Mouse (Mus musculus) ES-CJ7 (cell line): ENCODE results near the gene Slc25a20.

ENCODE experiments used
- DNase-seq: peaks from one replicate; pipeline ENCODE4 v3.0.0; 2011; ENCODE audit warnings: low read depth, low spot score

Gene Slc25a20

DNA sequence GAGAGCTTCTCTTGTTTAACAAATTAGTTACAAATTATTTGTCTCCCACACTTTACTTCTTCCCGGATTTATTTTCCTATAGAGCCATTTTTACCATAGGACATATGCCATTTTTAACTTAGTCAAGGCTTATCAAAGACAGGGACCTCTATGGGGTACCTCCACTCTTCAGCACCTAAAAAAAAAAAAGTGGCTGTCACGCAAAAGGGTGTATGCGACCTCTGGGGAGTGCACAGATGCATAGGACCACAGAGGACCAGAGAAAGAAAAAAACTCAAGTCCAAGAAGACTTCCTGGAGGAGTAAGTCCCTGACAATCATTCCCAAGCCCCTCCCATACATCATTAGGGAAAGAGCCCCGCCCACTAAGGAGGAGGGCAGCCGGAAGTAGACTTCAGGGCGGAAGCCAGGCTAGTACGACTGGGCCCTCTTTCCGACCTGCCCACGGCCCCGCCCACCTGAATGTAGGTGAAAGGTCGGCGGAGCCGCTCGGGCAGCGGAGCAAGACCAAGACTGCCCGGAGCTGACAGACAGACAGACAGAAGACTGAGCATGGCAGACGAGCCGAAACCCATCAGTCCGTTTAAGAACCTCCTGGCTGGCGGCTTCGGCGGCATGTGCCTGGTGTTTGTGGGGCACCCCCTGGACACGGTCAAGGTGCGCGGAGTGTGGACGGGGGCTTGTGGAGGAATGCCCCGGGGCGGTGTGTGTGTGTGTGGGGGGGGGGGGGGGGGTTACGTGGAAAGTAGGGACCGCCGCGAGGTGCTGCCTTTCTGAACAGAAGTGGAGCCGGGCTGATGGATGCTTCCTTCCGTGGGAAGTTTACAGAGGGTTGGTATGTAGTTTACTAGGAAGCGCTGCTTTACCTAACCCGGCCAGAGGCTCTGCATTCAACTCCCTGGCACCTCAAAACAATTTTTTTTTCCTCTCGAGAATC is at the start of gene Slc25a20:
Gene Slc25a20 (plus strand): TSS at position 412 of the 936 bp plus-strand sequence.
- DNase-seq, result peak; percentile 95

DNA sequence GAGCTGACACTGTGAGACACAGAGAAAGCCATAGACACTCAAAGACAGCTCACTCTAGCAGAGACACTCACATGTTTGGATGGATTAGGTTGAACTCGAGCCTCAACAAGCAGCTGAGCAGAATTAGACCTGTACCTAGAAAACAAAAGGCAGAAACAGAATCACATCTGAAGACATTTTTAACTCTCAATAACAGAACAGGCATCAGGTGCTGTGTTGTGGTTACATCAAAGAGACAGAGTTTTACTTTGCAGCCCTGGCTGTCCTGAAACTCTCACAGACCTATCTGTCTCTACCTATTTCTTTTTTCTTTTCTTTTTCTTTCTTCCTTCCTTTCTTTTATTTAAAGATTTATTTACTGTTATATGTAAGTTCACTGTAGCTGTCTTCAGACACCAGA is 44.6 kb upstream of the Slc25a20 start:
- no peak for DNase-seq

DNA sequence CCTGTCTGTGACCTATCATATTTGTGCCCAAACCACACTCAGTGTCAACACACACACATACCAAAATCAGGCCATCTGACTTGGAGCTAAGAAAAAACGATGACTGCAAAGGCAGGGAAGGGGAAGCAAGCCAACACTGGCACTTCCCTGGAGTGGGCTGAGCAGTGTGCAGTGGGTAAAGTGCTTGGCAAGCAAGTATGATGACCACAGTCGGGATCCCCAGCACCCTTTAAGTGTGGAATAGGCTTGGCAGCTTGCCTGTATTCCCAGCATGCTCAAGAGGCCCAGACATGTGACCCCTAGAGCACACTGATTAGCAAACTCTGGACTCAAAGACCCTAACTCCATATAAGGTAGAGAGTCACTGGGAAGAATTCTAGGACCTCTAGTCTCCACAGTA is 35.4 kb upstream of the Slc25a20 start:
- no peak for DNase-seq

DNA sequence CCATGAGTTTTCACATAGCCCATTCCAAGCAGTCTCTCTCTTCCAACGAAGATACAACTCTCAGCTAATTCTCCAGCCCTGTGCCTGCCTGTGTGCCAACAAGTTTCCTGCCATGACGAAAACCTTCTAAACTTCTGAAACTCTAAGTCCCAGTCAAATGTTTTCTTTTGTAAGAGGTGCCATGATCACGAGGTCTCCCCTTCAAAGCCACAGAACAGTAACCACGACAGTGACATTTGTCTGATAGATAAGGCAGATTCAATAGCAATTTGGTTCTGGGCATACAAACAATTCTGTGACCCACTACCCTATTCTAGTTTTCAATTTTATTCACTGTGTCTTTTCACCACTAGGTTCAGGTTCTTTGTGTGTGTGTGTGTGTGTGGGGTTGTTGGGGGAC is 33.7 kb upstream of the Slc25a20 start:
- DNase-seq, result no peak

DNA sequence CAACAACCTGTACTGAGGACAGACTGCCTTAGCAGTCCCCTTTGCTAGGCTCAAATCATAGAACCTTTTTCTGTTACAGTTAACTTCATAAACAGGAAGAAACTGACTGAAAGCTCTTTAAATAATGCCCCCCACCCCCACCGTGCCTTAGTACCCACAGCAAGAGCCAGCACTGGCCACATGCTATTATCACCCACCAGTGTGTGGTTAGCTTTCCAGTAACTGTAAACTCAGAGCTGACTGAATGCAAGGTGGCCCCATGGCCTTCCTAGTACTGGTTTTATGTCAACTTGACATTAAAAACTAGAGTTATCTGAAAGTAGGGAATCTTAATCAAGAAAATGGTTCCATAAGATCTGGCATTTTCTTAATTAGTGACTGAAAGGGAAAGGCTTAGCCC is 31.2 kb upstream of the Slc25a20 start:
- no peak for DNase-seq

DNA sequence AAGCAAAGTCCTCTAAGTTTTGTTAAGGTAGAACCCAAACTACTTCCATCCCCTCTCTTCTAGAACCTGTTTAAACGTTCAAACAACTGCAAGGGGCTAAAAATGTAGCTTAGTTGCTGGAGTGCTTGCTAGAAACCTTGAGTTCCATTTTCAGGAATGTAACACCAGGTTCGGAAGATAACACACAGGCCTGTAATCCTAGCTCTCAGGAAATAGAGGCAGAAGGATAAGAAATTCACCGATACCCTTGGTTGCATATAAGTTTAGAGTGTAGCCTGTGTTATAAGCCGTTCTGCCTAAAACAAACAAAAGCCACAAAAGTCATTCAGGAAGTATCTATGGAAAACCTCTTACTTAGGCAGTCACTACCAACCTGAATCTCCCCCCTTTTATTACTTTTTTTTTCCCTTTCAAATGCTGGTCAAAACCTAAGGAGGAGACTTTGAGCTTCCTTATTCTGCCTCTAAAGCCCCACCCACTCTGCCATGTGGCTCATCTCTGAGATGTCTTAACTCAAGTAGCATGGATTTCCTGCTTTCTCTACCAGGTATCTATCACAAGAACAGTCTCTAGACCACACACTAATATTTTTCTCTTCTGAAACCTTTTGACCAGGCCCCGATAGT is 30.1 kb upstream of the Slc25a20 start:
- DNase-seq, result no peak

DNA sequence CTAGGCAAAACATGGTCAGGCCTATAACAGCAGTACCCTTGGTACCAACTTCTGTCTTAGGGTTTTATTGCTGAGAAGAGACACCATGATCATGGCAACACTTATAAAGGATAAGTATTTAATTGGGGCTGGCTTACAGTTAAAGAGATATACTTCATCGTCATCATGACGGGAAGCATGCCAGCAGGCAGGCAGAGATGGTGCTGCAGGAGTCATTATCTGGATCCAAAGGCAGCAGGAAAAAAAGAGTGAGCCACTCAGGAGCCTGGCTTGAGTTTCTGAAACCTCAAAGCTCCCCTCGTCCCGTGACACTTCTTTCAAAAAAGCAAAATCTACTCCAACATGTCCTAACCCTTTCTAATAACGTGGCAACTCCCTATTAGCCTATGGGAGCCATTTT is 29.5 kb upstream of the Slc25a20 start:
- no peak for DNase-seq

DNA sequence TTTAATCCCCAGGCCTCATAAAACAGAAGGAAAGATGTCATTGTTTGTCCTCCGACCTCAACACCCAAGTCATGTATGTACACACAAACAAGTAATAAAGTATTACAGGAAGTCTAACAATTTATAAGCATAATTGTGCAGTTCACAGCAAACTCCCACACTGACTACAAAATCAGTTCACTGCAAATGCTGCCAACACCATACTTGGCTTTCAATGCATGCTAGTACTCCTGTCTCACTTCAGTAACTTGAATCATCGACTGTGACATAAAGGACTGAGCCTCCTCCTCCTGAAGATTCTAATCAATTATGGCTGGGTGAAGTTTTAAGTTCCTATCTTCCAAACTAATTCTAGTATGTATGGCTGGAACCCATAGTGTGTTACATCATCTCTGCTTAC is 28.0 kb upstream of the Slc25a20 start:
- no peak for DNase-seq

DNA sequence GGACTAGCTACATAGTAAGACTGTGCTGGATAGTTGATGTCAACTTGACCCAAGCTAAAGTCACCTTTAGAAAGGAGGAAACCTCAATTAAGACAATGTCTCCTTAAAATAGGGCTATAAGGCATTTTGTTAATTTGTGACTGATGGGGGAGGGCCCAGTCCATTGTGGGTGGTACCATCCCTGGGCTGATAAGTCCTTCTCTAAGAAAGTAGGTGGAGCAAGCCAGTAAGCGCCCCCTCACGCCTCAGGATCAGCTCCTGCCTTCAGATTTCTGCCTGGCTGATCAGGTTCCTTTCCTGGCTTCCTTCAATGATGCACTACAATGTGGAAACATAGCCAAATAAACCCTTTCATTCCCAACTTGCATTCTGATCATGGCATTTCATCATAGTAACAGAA is 26.5 kb upstream of the Slc25a20 start:
- no peak for DNase-seq

DNA sequence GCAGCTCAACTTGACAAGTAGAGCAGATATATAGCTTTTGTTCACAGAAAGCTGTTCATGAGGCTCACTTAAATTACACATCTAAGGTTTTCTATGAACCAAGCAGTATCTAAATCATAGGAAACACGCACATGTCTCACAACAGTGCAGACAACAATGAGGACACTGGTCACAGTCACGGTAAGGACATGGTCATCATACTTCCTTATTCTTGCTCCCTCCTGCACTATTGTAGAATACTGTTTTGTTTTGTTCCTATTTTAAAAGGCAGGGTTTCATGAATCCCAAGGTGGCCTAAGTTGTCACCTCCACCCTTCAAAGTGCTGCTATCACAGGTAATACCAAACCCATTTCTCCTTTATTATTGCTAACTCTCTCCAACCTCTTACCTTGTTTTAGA is 22.1 kb upstream of the Slc25a20 start:
- no peak for DNase-seq

DNA sequence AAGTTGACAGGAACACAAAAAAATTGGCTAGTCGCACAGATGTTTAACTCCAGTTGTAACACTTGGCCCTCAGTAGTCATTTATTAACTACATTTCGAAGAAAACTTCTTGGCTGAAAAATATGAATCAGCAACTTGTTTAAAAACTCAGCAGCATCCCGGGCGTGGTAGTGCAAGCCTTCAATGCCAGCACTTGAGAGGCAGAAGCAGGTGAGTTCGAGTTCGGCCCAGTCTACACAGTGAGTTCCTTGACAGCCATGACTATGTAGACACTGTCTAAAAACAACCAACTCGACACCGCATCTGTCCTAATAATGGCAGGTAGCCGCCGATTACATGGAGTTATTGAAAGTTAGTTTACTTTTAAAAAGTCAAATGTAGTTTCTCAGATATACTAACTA is 13.7 kb upstream of the Slc25a20 start:
- no peak for DNase-seq

DNA sequence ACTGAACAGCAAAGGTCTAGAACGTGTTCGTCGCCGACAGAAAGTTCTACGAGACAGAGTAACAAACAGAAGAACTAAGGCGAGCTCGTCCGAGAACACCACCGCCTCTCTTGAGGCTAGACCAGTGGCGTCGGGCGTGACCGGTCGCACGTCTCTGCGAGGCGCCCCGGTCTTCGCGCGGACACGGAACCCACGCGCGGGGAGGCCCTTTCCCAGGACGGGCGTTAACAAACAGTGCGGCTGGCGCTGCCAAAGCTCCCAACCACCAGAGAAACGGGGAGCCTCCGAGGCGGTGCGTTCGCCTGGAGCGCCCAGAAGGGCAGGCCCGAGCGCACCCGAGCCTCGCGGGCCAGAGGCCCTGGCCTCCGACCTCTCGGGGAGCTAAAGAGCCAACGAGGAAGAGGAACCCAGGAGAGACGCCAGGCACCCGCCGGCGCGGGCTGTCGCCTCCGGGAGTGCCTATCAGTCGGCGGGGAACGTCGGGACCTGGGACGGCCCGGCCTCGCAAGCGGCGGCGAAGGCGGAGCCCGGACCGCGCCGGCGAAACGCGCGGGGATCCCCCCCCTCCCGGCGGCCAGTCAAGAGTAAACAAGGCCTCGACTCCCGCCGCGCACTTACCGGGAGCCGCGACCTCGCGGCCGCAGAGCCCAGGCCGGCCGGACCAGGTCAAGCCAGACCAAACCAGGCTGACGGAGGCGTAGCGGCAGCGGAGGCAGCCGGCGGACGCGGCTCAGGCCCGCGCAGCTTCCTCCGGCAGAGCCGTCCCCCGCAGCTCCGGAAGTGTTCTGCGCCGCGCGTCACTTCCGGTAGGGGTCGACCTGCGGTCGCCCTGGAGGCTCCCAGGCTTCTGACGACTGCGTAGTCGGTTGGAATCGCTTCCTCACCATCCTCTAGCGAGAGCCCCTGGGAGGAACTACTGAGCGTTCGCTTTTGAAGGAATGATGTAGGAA is 13.0 kb upstream of the Slc25a20 start, which contains the start of gene Arih2:
Gene Arih2 (minus strand): TSS at position 776 of the 950 bp plus-strand sequence.
- DNase-seq, result peak; percentile 90

DNA sequence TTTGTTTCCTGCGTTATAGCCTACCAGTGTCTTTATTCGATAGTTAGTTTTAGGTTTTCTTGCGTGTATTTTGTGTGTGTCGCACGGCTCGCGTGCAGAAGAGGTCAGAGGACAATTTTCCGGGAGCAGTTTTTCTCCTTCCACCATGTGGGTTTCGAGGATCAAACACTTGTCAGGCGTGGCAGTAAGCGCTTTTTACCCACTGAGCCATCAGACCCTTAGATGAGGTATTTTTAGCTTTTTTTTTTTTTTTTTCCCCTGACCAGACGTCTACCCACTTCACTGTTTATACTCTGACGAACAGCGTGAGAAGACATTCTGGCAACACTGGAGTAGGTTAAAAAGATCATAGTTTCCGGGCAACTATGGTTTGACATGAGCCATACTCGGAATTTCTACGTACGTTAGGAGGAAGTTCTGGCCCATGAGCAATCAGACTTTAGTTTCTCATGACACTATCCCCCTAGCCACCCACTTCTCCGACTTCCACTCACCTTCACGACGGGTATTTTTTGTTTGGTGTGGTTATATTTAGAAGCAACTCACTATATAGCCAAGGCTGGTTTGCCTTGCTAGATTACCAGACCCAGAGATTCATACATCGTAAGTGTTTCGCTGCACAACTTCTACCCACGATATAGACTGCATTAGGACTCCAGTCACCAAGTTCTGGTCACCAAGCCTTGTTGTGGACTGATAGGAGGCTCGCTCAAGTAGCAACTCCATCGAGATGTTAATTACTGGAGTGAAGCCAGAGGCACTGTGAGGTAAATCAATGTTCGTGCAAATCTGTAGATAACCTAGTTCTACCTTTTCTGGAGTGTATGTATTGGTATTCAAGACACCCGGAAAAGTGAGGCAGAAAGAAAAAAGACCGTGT is 12.1 kb upstream of the Slc25a20 start:
- DNase-seq, result no peak

DNA sequence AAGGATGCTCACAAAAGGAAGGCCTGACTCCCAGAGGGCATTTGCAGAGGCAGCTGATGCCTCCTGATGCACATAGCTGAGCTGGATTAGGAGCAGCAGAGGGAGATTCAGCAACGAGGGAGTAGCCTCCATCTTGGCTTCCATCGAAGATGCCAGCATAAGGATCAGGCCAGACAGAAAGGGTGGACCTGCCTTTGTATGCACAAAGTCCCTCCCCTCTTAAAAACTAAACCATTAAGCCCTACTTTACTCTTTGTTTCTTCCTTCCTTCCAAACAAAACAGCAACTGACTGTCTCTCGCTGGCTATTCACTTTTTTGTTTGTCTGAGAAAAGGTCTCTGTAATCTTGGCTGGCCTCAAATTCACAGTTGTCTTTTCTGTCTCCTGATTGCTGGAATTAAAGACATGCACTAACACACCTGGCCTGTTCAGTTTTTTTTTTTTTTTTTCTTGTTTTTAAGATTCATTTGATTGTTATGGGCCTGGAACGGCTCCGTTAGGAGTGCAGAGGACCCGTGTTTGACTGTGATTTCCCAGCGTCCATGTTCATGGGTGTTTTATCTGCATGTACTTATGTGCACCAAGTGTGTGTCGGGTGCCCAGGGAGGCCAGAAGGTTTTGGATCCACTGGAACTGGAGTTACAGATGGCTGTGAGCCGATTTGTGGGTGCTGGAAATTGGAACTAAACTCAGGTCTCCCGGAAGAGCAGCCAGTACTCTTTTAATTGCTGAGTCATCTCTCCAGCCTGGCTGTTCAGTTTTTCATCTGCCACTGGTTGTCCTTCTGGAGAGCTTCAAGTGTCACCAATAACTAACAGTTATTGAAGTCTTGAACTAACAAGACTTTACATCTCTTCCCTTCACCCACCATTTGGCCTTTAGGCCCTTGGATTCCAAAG is 7.1 kb upstream of the Slc25a20 start:
- DNase-seq, result peak; percentile 74

DNA sequence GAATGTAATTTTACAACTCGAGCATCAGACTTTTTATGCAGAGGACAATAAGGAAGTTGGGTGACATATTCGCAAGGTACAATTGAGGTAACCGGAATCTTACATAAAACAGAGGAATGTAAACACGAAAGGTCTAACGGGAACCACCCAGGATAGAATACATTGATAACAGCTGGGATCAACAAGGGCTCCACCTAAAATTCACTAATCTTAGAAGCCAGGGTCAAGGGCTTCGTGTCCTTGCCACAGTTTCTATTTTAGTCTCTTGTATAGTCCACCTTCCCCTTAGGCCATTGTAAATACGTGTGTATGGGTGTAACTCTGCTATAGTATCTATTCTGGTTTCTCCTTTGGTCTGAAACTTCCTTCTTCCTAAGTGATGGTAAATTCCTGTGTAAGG is 6.0 kb upstream of the Slc25a20 start:
- DNase-seq, result peak; percentile 43

DNA sequence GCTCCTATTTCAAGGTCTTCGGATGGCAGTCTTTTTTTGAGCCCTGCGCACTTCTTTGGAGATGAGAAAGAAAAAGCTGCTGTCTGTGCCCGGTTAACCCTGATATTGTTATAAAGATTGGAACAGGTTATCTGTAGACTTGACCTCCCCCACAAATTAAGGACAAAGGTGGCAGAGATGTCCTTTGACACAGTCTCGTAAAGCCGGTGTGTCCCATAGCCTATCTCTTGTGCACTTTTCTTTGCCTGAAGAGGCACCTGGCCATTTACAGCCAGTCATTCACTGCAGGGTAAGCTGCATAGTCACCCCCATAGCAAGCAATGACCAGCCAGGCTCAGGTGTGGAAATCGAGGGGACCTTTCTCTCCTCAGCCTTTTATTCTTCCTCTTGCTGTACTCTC is 772 bp downstream of the Slc25a20 start:
- no peak for DNase-seq

DNA sequence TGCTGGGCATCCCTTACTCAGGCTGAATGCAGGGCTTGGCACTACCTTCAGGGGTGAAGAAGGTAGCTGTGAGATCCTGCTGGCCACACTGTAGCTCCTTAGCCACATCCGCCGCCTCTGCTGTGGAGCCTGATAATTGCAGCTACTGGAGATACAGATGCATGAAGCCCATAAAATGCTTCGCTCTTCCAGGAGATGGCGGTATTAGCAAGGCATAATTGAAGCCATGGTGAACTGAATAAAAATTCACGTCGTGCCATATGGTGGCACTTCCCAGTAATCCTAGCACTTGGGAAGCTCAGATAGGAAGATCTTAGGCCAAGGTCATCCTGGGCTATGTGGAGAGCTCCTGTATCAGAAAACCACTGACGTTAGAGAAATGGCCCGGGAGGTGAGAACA is 8.0 kb downstream of the Slc25a20 start:
- DNase-seq, result peak; percentile 82

DNA sequence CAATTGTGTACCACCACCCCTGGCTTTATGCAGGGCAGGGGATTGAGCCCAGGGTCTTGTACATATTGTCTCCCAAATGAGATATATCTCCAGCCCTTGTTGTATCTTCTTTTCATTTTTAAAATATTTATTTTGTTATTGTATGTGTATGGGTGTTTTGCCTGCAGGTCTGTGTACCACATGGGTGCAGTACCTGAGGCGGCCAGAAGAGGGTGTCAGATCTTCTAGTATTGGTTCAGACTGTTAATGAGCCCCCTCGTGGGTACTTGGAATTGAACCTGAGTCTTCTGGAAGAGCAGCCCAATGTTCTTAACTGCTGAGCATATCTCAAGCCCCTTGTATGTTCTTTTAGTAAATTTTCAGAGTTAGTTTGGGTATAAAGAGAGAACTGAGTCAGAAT is 11.3 kb downstream of the Slc25a20 start:
- peak; percentile 85 for DNase-seq

DNA sequence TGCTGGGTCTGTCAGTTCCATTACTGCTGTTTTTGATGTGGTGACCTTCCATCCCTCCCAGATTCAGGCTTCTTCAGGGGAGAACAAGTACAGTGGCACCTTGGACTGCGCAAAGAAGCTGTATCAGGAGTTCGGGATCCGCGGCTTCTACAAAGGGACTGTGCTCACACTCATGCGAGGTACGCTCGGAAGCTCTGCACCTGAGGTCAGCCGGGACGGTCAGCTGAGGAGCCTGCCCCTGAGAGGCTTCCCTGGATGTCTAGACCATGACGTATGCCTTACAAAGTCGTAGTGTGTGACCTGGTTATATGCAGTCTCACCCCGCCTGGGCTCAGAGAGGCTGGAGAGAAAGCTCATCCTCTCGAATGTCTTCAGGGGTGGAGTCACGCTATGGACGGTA is 18.1 kb downstream of the Slc25a20 start:
- DNase-seq, result no peak

DNA sequence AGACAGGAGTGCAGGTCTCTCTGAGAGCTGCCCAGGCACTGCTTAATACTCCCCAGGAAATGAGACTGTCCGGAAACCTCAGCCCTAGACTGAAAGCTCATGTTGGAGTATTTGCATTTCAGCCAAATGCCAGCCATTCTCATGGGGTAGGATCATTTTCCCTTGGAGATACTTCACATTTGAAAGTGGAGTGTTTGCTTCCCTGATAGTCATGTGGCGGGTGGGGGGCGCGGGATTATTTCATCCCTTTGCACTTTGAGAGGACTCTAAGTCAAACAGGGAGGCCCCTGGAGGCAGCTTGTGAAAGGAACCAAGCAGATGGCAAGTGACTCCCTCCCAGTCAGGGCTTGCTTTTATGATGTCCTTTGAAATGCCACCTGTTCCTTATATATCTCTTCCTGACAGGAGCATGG is 24.6 kb downstream of the Slc25a20 start:
- DNase-seq, result no peak
